Mouse (Mus musculus) bone marrow, adult 2 months (tissue): ENCODE results near the gene Rdh8.

Experiments
- CTCF ChIP-seq: fragments of 200-500 bp; IDR thresholded peaks from 2 replicates; pipeline ENCODE4 v1.5.1; 2011; ENCODE audit warnings: low read length, control low read depth; ENCODE audit not compliant: control insufficient read depth, insufficient read depth
- POLR2A ChIP-seq: fragments of 200-500 bp; IDR thresholded peaks from 2 replicates; pipeline ENCODE4 v1.6.1; 2011; ENCODE audit warnings: low read depth, mild to moderate bottlenecking, control low read depth, low read length, borderline replicate concordance; ENCODE audit not compliant: control insufficient read depth

GRCm38 (mm10) chr9:20787992-20788391 is 30.3 kb upstream of the Rdh8 start:
- TF ChIP-seq POLR2A (no peak), CTCF (0 out of 2 replicates have a peak, but pooled peaks have one; percentile 1)
